Mouse (Mus musculus): ENCODE data around the gene Vmn1r43. TPM values are rescaled to one million over a fixed set of nuclear protein-coding genes. Genes with fewer than 3 reads are reported as not detected.

The Vmn1r43 gene
- polyA plus RNA-seq, 1 experiment from 2014 or later = not detected

DNA sequence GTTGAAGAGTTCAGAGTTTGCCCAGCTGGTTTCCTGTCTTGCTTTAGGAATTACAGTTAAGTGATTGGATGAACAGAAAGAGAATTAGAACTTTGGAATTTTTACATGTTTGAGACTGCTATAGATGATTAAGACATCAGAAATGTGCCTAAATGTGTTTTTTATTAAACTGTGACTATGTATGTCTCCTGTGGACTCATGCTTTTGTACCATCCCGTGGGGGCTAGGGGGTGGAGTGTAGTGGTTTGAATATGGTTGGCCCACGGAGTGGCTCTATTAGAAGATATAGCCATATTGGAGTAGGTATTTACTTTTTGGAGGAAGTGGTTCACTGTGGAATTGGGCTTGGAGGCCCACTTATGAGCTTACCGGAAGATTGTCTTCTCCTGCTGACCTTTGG is 18.7 kb downstream of the Vmn1r43 start:
- Histone ChIP-seq H3K36me3 (ENCODE audit: control insufficient read depth, insufficient read depth, low read length) (no peaks in the 10 kb centered on the region), H3K4me1 (ENCODE audit: control insufficient read depth, insufficient read depth, low read length) (no peaks in the 10 kb centered on the region), H3K27ac (ENCODE audit: low read depth, low read length) (no peak overlapping the region), H3K9me3 (ENCODE audit: control insufficient read depth, low read length) (peaks cover 4% of the 10 kb centered on the region; the same call in 1 of the 2 replicates), H3K4me3 (ENCODE audit: low read depth, low read length) (no peak overlapping the region), H3K9ac (ENCODE audit: low read length) (no peak overlapping the region), H3K27me3 (ENCODE audit: control insufficient read depth, insufficient read depth, low read length) (no peaks in the 10 kb centered on the region), H3K4me2 (ENCODE audit: low read depth) (no peak overlapping the region)
- DNase-seq (ENCODE audit: low spot score) (no peak), ATAC-seq (ENCODE audit: insufficient read depth, low FRiP score, low TSS enrichment) (no peak)
- WGBS = 68% methylated on average over 3 of the region's 3 CpGs

Other genes with a start within 250 kb of the Vmn1r43 start
- 11.2 and 13.2 TPM in 2 replicates for gene Txnrd3, start 232.4 kb downstream of the Vmn1r43 start, polyA plus RNA-seq (2014; fragmentation: Nextera tagmentation; extraction: Ambion mirVana)
- gene Vmn1r40, start 168.9 kb downstream of the Vmn1r43 start, polyA plus RNA-seq (2014; fragmentation: Nextera tagmentation; extraction: Ambion mirVana) = not detected in 2 replicates
- gene Vmn1r41, start 135.6 kb downstream of the Vmn1r43 start, polyA plus RNA-seq (2014; fragmentation: Nextera tagmentation; extraction: Ambion mirVana) = not detected in 2 replicates
- not detected in 2 replicates for gene Vmn1r42, start within 50 bp of the Vmn1r43 start, polyA plus RNA-seq (2014; fragmentation: Nextera tagmentation; extraction: Ambion mirVana)
- not detected in 2 replicates for gene Vmn1r44, start 7.2 kb upstream of the Vmn1r43 start, polyA plus RNA-seq (2014; fragmentation: Nextera tagmentation; extraction: Ambion mirVana)
- not detected in 2 replicates for gene Vmn1r45, start 64.2 kb upstream of the Vmn1r43 start, polyA plus RNA-seq (2014; fragmentation: Nextera tagmentation; extraction: Ambion mirVana)
- not detected in 2 replicates for gene Vmn1r46, start 92.9 kb upstream of the Vmn1r43 start, polyA plus RNA-seq (2014; fragmentation: Nextera tagmentation; extraction: Ambion mirVana)
- gene Vmn1r47, start 139.7 kb upstream of the Vmn1r43 start, polyA plus RNA-seq (2014; fragmentation: Nextera tagmentation; extraction: Ambion mirVana) = not detected in 2 replicates
- gene Vmn1r48, start 160.4 kb upstream of the Vmn1r43 start, polyA plus RNA-seq (2014; fragmentation: Nextera tagmentation; extraction: Ambion mirVana) = not detected in 2 replicates
- not detected in 2 replicates for gene Vmn1r49, start 202.1 kb upstream of the Vmn1r43 start, polyA plus RNA-seq (2014; fragmentation: Nextera tagmentation; extraction: Ambion mirVana)
- gene Vmn1r50, start 225.0 kb upstream of the Vmn1r43 start, polyA plus RNA-seq (2014; fragmentation: Nextera tagmentation; extraction: Ambion mirVana) = not detected in 2 replicates
- gene Vmn1r51, start 246.2 kb upstream of the Vmn1r43 start, polyA plus RNA-seq (2014; fragmentation: Nextera tagmentation; extraction: Ambion mirVana) = 0.08 TPM in 1 of 2 replicates, not detected in the other